Mouse (Mus musculus): ENCODE results near the gene Hc.
A peak's percentile ranks its signal among the peaks of the same experiment; 100 is the strongest.

Gene Hc

GRCm38 (mm10) chr2:35058325-35058724 lies 2.9 kb downstream of the Hc start:
- DNase-seq (ENCODE audit: low spot score in 2 of 2), result no peak

DNA sequence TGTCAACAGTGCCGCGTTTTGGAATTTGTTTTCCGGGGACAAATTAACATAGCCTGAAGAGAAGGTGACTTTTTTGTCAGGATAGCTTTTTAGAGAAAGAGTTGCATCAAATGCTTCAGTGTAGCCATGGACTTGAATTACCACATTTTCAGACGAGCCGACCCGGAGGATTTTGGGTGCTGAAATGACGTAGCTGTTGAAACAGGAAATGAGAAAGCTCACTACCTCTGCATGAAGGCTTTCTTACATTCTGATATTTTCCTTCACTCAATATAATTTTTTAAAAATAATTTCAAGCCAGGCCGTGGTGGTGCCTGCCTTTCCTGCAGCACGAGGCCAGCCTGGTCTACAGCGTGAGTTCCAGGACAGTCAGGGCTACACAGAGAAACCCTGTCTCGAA lies 4.0 kb downstream of the Hc start:
- DNase-seq (ENCODE audit: low spot score in 2 of 2), result no peak

- DNase-seq (ENCODE audit: low spot score in 2 of 2), result no peak
Measured at GRCm38 (mm10) chr2:35048851-35049250, 12.4 kb downstream of the Hc start.

GRCm38 (mm10) chr2:35044956-35045355 lies 16.3 kb downstream of the Hc start:
- peak; percentile 27 to 34 for DNase-seq (ENCODE audit: low spot score in 2 of 2)

- DNase-seq (ENCODE audit: low spot score in 2 of 2), result no peak
Measured at GRCm38 (mm10) chr2:35038580-35039375, 22.5 kb downstream of the Hc start.

DNA sequence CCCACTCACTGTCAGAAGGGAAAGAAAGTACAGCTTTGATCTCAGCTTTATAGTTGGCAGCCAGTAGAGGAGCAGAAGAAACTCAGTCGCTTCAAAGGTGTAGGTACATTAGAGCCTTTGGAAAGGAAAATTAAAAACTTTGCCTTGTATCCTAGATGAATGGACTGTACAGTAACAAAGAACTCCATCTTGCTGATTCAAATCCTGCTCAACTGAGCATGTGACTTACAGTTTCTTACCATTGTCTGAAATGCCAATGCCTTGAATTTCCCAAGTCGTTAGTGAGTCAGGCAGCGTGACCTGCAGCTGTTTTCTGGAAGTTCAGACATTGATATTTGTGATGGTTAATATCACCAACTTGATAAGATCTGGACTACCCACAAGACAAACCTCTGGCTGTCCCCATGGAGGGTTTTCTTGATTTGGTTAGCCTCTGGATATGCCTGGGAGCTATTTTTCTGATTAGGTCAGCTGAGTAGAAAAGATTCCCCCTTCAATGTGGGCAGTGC lies 36.5 kb downstream of the Hc start:
- no peak for DNase-seq (ENCODE audit: low spot score in 2 of 2)

DNA sequence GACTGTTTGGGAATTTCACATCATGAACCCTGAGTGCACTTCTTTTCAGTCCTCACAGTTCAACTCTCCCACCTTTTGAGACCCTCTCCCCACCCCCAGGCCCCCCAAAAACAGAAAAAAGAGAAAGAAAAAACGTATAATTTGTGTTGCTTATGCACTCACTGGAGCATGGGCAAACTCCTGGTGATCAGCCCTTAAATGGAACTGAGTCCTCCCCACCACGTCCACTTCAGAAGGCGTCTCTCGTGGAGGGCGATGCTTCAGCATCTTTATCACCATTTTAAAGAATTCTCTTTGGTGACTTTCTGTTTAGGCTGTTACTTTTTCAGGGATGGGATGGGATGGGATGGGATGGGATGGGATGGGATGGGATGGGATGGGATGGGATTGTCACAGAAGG lies 39.4 kb downstream of the Hc start:
- no peak for DNase-seq (ENCODE audit: low spot score in 2 of 2)

- DNase-seq (ENCODE audit: low spot score in 2 of 2), result no peak
Measured at GRCm38 (mm10) chr2:35015861-35016260, 45.4 kb downstream of the Hc start.

GRCm38 (mm10) chr2:35011649-35012048 lies 49.6 kb downstream of the Hc start:
- no peak for DNase-seq (ENCODE audit: low spot score in 2 of 2)

DNA sequence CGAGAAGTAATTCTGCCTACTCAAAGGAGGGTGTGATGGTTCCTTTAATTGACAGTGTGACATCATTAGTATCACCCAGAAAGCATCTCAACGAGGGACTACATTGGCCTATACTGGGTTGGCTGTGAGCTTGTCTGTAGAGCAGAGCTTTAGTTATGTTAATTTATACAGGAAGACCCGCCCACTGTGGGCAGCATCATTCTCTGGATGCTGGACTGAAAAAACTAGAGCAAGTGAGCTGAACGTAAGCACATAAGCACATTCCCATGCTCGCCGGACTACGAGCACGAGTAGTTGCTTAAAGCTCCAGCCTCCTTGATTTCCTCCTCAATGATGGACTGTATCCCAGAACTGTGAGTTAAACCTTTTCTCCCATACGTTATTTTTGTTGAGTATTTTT lies 62.3 kb downstream of the Hc start:
- DNase-seq (ENCODE audit: low spot score in 2 of 2), result peak; percentile 42 to 75

- peak in 1 of 2 experiments; percentile 22 for DNase-seq (ENCODE audit: low spot score in 2 of 2)
Measured at GRCm38 (mm10) chr2:34996506-34996905, 64.7 kb downstream of the Hc start.

DNA sequence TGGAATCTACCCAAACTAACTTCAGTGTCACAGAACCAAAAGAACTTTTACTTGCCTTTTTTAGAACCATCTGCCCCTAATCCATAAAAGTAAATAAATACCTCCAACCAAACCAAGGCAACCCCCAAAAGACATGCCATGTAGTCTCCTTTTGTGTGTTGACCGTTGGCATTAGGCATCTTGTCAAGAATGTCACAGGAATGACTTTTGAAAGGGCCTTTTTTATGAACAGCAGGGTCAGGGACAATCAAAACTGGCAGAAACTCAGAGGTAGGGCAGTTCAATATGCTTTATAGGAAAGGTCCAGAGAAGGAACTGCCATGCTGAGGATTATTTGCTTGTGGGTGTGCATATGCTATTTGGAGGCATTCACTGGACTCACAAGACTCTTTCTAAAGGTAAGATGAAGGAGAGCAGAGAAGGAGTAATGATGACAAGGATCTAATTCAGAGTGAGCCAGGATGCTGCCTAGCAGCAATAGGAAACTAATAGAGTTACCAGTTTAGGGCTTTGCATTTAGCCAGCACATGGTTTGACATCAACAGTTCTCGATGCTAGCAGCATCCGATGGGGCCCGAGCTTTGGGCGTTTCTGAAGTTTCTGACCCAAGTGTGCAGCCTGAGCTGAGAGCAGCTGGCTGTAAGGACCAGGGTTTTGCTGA lies 67.4 kb downstream of the Hc start:
- DNase-seq (ENCODE audit: low spot score in 2 of 2), result no peak

DNA sequence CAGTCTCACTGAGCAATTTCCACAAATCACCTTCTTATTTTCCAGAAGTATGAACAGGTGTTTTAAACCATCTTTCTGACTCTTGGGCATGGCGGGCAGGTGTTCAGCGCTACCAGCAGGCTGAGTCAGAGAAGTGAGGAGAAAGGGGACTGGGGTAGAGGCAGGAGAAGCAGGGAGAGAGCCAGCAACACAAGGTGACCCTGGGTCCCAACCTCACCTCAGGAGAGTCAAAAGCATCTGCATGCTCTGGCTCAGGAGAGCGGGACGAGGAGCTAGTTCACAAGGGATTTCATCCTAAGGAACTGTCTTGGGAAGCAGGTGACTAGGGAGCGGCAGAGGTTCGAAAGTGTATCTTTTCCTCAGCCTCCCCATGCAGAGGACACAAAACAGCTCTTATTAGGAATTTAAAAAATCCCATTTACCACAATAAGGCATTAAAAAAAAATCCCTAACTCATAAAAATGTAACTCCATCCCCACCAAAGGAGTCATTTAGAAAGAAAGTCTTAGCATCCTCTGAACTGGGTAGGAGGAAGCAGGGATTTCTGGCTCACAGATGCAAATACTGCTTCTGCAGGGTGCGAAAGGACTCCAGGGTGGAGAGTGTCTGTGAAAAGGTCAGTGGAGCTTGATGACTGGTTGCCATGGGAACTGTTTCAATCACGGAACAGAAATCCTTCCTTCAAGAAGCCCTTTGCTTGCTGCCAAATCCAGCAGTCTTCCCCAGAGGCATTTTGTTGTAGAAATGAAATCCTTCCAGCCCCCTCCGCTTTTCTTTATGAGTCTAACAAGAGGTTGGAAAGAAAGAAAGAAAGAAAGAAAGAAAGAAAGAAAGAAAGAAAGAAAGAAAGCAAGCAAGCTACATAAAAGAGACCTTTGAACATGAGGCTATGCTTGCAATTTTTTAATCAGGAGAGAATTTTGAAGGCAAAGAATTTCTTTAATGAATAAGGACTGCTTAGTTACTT lies 68.2 kb downstream of the Hc start:
- peak; percentile 29 to 30 for DNase-seq (ENCODE audit: low spot score in 2 of 2)

DNA sequence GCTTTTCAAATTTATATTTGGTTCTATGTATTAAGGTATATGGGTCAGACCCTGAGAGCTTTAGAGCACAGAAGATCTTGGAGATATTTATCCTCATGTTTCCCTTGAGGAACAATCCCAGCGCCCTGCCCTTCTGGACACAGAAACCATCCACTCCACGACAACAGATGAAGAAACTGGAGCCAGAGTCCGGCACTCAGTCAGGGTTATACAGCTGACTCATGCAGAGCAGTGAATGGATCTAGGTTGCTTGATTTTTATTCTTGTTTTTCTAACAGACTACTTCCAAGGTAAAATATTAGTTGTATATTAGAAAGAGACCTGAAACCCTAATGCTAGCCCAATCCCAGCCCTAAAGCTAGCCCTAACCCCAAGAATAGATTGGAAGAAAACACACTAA lies 69.3 kb downstream of the Hc start:
- no peak for DNase-seq (ENCODE audit: low spot score in 2 of 2)

- DNase-seq (ENCODE audit: low spot score in 2 of 2), result no peak
Measured at GRCm38 (mm10) chr2:34989749-34990148, 71.5 kb downstream of the Hc start.

DNA sequence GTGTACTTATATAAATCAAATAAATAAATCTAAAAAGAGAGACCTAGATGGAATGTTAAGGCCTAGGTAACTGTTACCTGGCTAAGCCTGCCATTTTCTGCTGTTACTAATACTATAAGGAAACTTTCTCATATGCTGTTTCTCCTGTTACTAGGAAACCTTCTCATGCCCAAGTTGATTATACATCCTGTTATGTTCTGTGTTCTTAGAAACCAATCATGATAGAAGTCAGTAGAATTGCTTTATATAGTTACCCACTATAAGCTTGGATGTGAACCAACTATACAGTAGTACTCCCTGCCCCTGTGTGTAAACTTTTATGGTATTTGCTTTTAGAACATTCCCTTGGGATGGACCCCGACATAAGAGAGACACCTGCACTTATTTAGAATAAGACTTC lies 73.6 kb downstream of the Hc start:
- no peak for DNase-seq (ENCODE audit: low spot score in 2 of 2)

DNA sequence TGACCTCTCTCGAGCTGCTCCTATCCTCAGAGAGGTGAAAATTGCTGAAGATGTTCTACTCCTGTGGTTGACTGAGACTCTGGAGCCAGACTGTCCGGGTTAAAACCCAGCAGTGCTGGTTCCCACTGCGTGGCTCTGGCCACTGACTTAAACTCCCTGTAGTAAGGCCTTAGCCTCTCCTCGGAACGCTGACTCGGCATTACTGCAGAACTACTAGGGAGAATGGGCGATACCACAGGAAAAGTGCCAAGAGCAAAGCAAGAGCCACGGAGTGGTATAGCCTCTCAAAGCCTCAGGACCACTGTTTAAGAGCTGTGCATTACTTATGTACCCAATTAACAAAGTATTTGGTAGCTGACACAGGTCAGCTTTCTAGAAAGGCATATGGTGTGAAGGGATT lies 76.4 kb downstream of the Hc start:
- DNase-seq (ENCODE audit: low spot score in 2 of 2), result no peak

- no peak for DNase-seq (ENCODE audit: low spot score in 2 of 2)
Measured at GRCm38 (mm10) chr2:34982906-34983698, 78.1 kb downstream of the Hc start.

GRCm38 (mm10) chr2:34982096-34982724 lies 79.0 kb downstream of the Hc start:
- peak; percentile 44 to 54 for DNase-seq (ENCODE audit: low spot score in 2 of 2)

GRCm38 (mm10) chr2:34979459-34980011 lies 81.7 kb downstream of the Hc start:
- no peak for DNase-seq (ENCODE audit: low spot score in 2 of 2)

Measured in right cerebral cortex, adult 2 months (tissue).